In genomic region chr2:180578686-180579085, GRCm38 (mm10) we compare ENCODE assay signal across 8 mouse cellular contexts. TPM values are rescaled to one million over a fixed set of nuclear protein-coding genes. Genes with fewer than 3 reads are reported as not detected.
A peak's percentile ranks its signal among the peaks of the same experiment; 100 is the strongest.
DNase-seq lines count a peak whose midpoint lies in the region; ATAC-seq lines count a peak whose summit lies in the region.

No protein-coding gene starts in this region.

- H3K27ac ChIP-seq in liver, embryonic 13.5 days, result no peak overlapping the region

- 8% methylated on average over 3 of the region's 3 CpGs for WGBS in liver, embryonic 13.5 days (ENCODE audit: insufficient replicate concordance)

- no peaks in the 10 kb centered on the region for H3K27me3 ChIP-seq in liver, embryonic 13.5 days

- no peak overlapping the region for H3K4me2 ChIP-seq in liver, embryonic 13.5 days

- no peak overlapping the region for H3K4me3 ChIP-seq in liver, embryonic 13.5 days (replicated peaks)

- no peaks in the 10 kb centered on the region for H3K36me3 ChIP-seq in liver, embryonic 13.5 days

- H3K9ac ChIP-seq in liver, embryonic 13.5 days, result no peak overlapping the region

- ATAC-seq in liver, embryonic 13.5 days (ENCODE audit: low read depth), result no peak

- H3K9me3 ChIP-seq in liver, embryonic 13.5 days (replicated peaks), result no peaks in the 10 kb centered on the region

- H3K4me1 ChIP-seq in liver, embryonic 13.5 days (replicated peaks), result peaks cover 17% of the 10 kb centered on the region

- DNase-seq in adrenal gland, adult (ENCODE audit: inconsistent age in 2 of 2, low spot score in 1 of 2), result peak; percentile 70 to 87
- DNase-seq in adrenal gland, postnatal 4 days (ENCODE audit: low spot score in 2 of 2), result no peak
- peak; percentile 74 for DNase-seq in urinary bladder, postnatal 14 days (ENCODE audit: low spot score)
- DNase-seq in urinary bladder, adult 18-20 months (ENCODE audit: low spot score in 2 of 2), result no peak
- DNase-seq in embryo, embryonic 10.5 days (ENCODE audit: low spot score), result peak; percentile 86
- peak; percentile 84 for DNase-seq in induced T-regulatory cell, adult 2 months (ENCODE audit: low read depth)
- peak; percentile 45 for DNase-seq in liver, embryonic 13.5 days
- DNase-seq in retina, postnatal 7 days (ENCODE audit: low read depth, low spot score), result peak; percentile 76

RNA-seq across cellular contexts. Expression of gene Mrgbp, which starts 2.4 kb away (rescaled TPM):
- total RNA-seq in adrenal gland, postnatal 4 days (2021), result 10 to 100 TPM; 28.2 to 29.3 TPM
- 10.9 and 12.5 TPM in 2 replicates for polyA plus RNA-seq in liver, embryonic 13.5 days (2015; fragmentation: Nextera tagmentation; extraction: Ambion mirVana)

RNA-seq across cellular contexts. Expression of gene Ogfr, which starts 10.4 kb away (rescaled TPM):
- total RNA-seq in adrenal gland, postnatal 4 days (2021), result 10 to 100 TPM; 61.4 to 66.1 TPM
- polyA plus RNA-seq in liver, embryonic 13.5 days (2015; fragmentation: Nextera tagmentation; extraction: Ambion mirVana), result 23.5 and 24.9 TPM in 2 replicates

RNA-seq across cellular contexts. Expression of gene Col9a3, which starts 18.9 kb away (rescaled TPM):
- total RNA-seq in adrenal gland, postnatal 4 days (2021), result 1 to 10 TPM; 2.3 to 3.1 TPM
- polyA plus RNA-seq in liver, embryonic 13.5 days (2015; fragmentation: Nextera tagmentation; extraction: Ambion mirVana), result 1.5 and 2.1 TPM in 2 replicates

Comparison
In these comparisons a context has a peak if more than half of its experiments do, and no peak if none do; other contexts are left out.
1. DNase-seq: peak in adrenal gland, adult (2 of 2), urinary bladder, postnatal 14 days (single experiment), embryo, embryonic 10.5 days (single experiment), induced T-regulatory cell, adult 2 months (single experiment), liver, embryonic 13.5 days (single experiment) and retina, postnatal 7 days (single experiment); none in adrenal gland, postnatal 4 days (0 of 2) and urinary bladder, adult 18-20 months (0 of 2).